Mouse (Mus musculus) heart, postnatal 0 days (tissue): ENCODE measurements around the gene Klhl8.

Experiments used
- CTCF ChIP-seq: IDR thresholded peaks from 2 replicates; pipeline ENCODE4 v1.5.1; 2016; ENCODE audit warnings: antibody characterized with exemption, control low read depth, low read depth
- EP300 ChIP-seq: IDR thresholded peaks from 2 replicates; pipeline ENCODE4 v1.6.1; 2016; ENCODE audit warnings: antibody characterized with exemption, low read depth

DNA sequence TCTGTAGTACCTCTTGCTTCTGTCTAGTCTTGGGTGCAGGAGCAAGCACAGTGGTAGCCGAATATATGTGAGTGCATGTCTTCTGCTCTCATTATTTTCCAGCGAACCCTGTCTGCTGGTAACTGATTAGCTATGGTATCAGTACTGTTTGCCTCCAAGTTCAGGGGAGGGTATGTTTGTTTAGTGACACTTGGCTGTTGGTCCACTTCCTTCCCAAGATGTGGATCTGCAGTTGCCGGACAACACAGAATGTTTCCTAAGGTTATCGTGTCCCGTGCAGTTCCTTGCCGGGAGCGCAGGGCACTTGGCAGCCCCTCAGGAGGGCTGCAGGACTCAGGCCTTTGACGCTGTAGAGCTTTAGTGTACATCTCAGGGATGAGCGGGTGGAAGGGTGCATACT, 90.0 kb downstream of the Klhl8 start:
- TF ChIP-seq EP300 (no peak), CTCF (no peak)
